Mouse (Mus musculus) heart, postnatal 36 days (tissue): Measurements from ENCODE around the gene Gm11541. TPM values are rescaled to one million over a fixed set of nuclear protein-coding genes. Genes with fewer than 3 reads are reported as not detected.

Experiments
- DNase-seq, 2 experiments: peaks; one replicate each; pipeline ENCODE4 v3.0.0; 2021 to 2022
- intact Hi-C: fragments of 180-260 bp; cut with DNase I; formaldehyde crosslinking; loops from one replicate; pipeline ENCODE4 v1.15.1; 2025
- total RNA-seq, 2 experiments: library from RNA; stranded (reverse); gene quantifications; 2 replicates each; pipeline ENCODE4 v1.2.3; 2021

Gm11541 gene
- total RNA-seq: not detected

GRCm38 (mm10) chr11:94704472-94704871 is at the start of gene Gm11541:
Gm11541 (minus strand) TSS chr11:94704499.
- intact Hi-C loops: no loop called here
- DNase-seq: no peak

DNA sequence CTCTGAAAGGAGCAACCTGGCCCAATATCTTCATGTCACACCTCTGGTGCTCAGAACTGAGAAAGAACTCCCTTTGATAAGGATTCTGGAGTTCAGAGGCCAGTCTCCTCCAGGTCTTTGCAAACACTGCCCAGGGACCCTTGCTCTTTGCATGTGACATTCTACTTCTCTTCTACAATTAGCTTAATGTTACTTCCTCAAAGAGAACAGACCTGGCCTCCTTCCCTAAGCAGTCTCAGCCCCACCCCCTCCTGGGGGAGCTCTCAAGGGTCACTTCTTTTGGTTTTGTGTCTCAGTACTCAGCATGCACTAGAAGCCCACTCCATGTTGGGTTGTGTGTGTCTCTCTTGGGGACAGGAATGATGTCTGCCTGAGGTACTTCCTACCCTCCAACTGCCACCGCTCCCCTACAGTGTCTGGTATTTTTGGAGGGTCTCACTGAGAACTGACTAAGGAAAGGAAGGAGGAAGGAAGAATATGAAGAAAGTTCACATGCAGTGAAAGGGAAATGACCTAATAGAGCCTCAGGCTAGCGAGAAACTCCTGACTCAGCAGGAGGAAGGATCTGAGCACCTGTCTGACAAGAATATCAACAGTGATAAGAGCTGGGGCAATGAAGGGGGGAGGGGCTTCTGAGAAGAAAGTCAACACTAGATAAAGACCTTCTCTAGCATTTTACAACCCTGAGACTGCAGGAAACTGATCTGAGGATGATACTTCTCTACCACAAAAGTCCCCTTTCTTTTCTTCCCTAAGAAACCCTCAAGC is 48.8 kb upstream of the Gm11541 start:
- no peak for DNase-seq
- intact Hi-C loops: no loop called here

DNA sequence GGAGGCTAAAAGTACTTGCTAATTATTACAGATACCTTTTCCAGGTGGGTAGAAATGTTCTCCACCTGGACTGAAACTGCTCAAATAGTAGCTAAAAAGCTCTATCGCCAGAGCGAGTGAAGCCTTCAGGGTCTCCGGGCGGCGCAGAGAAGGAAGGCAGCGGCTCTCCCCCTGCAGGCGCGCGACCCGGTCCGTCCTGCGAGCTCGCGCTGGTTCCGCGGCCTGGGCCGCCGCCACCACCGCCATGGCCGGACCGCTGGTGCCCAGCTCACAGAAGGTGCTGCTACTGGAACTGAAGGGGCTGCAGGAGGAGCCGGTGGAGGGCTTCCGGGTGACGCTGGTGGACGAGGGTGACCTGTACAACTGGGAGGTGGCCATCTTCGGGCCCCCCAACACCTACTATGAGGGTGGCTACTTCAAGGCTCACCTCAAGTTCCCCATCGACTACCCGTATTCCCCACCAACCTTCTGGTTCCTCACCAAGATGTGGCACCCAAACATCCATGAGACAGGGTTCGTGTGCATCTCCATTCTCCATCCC is 37.5 kb upstream of the Gm11541 start, which contains the start of gene Cdc34b:
TSS of gene Cdc34b (plus strand) at position 51 of the 541 bp plus-strand sequence.
- intact Hi-C loops: no loop called here

GRCm38 (mm10) chr11:94735746-94736145 is 31.4 kb upstream of the Gm11541 start:
- DNase-seq: no peak
- intact Hi-C loops: no loop called here

More for the DNA sequence above, 37.5 kb upstream of the Gm11541 start, which contains the start of gene Cdc34b:
- no peak for DNase-seq

GRCm38 (mm10) chr11:94732773-94733172 is 28.5 kb upstream of the Gm11541 start:
- DNase-seq: no peak
- intact Hi-C loops: loop anchor here (5.0 kb wide), 1 partner anchor 100 kb away; no protein-coding TSS in a partner anchor

GRCm38 (mm10) chr11:94731229-94731628 is 26.9 kb upstream of the Gm11541 start:
- DNase-seq: no peak
- intact Hi-C loops: loop anchor here (2.0 to 5.0 kb wide), 2 partner anchors 101 to 206 kb away; partner anchors contain the start of gene Col1a1

DNA sequence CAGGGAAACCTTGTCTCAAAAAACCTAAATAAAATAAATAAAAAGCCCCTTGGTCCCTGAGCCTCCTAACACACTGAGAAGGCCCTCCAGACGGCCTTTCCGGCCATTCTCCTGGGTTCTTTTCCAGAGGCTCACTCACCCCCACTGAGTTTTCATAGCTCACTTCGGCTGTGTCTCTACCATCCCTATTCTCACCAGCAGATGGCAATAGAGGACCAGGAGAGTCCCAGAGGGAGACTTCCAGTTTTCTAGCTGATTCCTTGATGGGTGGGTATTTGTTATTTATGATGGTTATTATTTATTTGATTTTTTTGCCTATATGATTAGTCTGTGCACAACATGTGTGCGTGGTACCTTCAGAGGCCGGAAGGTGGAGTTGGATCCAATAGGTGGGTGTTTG is 26.0 kb upstream of the Gm11541 start:
- DNase-seq: peak; percentile 65 to 77
- intact Hi-C loops: loop anchor here (1.0 to 5.0 kb wide), 3 partner anchors 56 to 207 kb away; partner anchors contain the start of gene Col1a1

DNA sequence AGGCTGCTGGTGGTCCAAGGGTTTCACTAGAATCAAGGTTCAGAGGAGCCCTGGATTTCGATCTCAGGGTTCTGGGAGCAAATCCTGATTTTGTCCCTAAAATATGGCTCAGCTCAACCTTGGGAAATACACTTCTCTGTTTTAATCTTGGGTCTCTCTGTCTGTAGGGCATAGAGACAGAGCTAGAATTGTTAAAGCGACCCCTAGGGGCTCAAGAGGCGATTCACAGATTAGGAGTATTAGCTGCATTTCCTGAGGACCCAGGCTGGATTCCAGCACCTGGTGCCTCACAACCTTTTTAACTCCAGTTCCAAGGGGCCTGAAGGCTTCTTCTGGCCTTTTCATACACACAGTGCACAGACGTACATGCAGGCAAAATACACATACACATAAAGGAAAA is 25.3 kb upstream of the Gm11541 start:
- DNase-seq: no peak
- intact Hi-C loops: no loop called here

GRCm38 (mm10) chr11:94728545-94728944 is 24.2 kb upstream of the Gm11541 start:
- DNase-seq: no peak
- intact Hi-C loops: no loop called here

- intact Hi-C loops: no loop called here
- DNase-seq: no peak
Measured at GRCm38 (mm10) chr11:94727306-94727705, 23.0 kb upstream of the Gm11541 start.

GRCm38 (mm10) chr11:94719216-94719615 is 14.9 kb upstream of the Gm11541 start:
- DNase-seq: no peak
- intact Hi-C loops: loop anchor here (5.0 kb wide), 1 partner anchor 87 kb away; no protein-coding TSS in a partner anchor

- no peak for DNase-seq
- intact Hi-C loops: loop anchor here (5.0 kb wide), 1 partner anchor 86 kb away; no protein-coding TSS in a partner anchor
Measured at GRCm38 (mm10) chr11:94718113-94718909, 14.0 kb upstream of the Gm11541 start.

GRCm38 (mm10) chr11:94717239-94717638 is 12.9 kb upstream of the Gm11541 start:
- no peak for DNase-seq
- intact Hi-C loops: loop anchor here (2.0 to 5.0 kb wide), 2 partner anchors 85 to 168 kb away; partner anchors contain the start of gene Rsad1

- DNase-seq: peak; percentile 39 to 47
- intact Hi-C loops: loop anchor here (2.0 to 5.0 kb wide), 2 partner anchors 84 to 168 kb away; partner anchors contain the start of gene Rsad1
Measured at GRCm38 (mm10) chr11:94716754-94717153, 12.5 kb upstream of the Gm11541 start.

- intact Hi-C loops: loop anchor here (2.0 to 5.0 kb wide), 2 partner anchors 83 to 167 kb away; partner anchors contain the start of gene Rsad1
Measured at GRCm38 (mm10) chr11:94715622-94716021, 11.3 kb upstream of the Gm11541 start.

GRCm38 (mm10) chr11:94713246-94713860 is 9.1 kb upstream of the Gm11541 start:
- DNase-seq: no peak
- intact Hi-C loops: no loop called here

More at GRCm38 (mm10) chr11:94715622-94716021, 11.3 kb upstream of the Gm11541 start:
- no peak for DNase-seq

- DNase-seq: no peak
- intact Hi-C loops: no loop called here
Measured at GRCm38 (mm10) chr11:94704020-94704419, 279 bp downstream of the Gm11541 start.

- intact Hi-C loops: no loop called here
- DNase-seq: no peak
Measured at GRCm38 (mm10) chr11:94702216-94702610, 2.1 kb downstream of the Gm11541 start.

GRCm38 (mm10) chr11:94701401-94702215 is 2.7 kb downstream of the Gm11541 start:
- no peak for DNase-seq

More at GRCm38 (mm10) chr11:94701401-94702215, 2.7 kb downstream of the Gm11541 start:
- intact Hi-C loops: no loop called here
